Mouse (Mus musculus): ENCODE results near the gene Gm20388. TPM values are rescaled to one million over a fixed set of nuclear protein-coding genes. Genes with fewer than 3 reads are reported as not detected.

The Gm20388 gene
- total RNA-seq, 1 experiment from 2014 or later, result 35.7 TPM

DNA sequence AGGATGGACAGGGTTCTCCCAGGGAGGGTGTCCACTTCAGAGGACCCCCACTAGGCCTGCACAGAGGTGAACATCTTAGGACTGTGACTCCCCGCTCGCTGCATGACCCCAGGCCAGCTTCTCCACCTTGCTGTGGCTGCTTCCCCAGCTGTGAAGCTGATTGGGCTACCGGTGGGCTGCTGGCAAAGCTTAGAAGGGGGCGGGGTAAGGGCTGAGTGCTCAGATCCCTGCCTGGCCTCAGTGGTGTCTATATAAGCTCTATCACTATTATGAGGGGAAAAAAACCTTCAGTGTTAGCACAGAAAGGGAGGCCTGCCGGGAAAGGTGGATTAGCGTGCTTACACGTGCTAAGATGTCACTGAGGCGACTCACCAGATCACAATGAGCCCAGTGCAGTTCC is 501.2 kb downstream of the Gm20388 start:
- no peak for ATAC-seq (replicated peaks; ENCODE audit: low read depth, poor library complexity, severe bottlenecking)

DNA sequence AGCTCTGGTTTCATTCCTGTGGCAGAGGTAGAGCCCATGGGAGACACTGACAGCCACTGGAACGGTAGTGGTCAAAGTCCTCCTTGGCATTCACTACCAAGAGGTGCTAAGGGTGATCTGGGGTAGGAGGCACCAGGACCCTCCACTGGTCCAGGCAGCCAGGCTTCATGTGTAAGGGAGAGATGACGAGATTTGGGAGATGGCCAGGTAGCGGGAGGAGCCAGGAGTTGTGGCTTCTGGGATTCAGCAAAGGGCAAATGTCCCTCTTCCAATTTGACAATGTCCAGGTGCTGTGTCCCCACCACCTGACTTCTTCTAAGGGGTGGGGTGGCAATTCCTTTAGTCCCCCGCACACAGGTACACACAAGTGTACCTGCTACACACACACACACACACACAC is 501.7 kb downstream of the Gm20388 start:
- ATAC-seq (replicated peaks; ENCODE audit: low read depth, poor library complexity, severe bottlenecking), result no peak

DNA sequence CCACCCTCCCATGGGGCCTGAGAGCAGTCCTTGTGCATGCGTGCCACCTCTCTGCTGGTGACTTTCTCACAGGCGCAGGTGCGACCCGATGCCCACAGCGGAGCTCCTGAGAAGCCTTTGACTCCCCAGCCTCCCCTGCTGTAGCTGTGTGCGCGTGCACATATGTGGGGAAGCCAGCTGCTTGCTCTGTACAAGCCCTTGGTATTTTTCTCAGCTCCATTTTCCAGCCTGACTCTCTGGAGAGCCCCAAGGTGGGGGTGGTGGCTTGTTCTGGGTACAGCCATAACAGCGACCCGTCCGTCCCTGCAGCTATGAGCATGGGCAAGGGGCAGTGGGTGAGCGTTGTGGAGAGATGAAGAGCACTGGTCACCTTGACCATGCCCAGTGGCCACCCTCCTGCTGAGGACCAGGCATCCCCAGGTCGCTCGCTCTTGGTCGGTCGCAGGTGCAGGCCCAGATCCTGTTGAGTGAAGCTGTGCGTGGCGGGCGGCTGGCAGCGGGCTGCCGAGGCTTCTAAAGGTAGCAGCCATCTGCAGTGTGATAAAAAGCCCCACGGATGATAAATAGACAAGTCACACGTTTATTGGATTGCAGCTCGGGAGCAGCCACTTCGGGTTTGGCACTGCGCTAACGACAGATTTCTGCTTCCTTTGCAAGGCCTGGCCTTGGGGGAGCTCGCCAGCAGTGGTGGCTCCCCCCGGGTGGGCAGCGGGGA is 502.4 kb downstream of the Gm20388 start:
- ATAC-seq (replicated peaks; ENCODE audit: low read depth, poor library complexity, severe bottlenecking), result no peak

DNA sequence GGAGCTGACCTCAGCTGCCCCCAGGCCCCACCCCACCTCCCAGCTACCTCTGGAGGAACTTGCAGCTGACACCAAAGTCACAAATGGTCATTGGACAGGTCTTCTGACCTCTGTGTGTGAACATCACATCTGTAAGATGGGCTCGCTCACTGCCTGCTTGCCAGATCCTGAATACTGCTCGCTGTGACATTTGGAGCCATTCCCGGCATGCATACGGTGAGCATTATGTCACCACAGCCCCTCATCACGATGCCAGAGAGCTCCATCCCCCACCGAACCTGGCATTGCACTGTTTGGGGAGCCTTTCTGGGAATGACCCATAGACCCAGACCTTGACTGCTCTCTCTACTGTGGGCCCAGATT is 503.0 kb downstream of the Gm20388 start:
- no peak for ATAC-seq (replicated peaks; ENCODE audit: low read depth, poor library complexity, severe bottlenecking)

DNA sequence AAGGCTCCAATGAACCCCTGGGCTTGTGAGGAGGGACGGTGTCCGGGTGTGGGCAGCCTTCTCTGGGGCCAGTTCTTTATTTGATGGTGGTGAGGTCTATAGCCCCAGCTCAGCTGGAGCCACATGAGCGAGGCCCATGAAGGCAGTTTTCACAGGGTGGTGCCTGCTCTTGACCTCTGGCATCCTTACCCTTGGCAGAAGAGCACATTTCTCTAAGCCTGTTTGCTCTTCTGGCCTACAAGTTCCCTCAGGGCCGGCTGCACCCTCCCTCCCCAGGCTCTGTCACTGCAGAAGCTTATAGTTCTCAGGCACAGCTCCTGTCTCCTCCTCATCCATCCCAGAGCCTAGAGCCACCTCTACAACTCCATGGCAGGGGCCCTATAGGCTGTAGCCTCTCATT is 503.6 kb downstream of the Gm20388 start:
- no peak for ATAC-seq (replicated peaks; ENCODE audit: low read depth, poor library complexity, severe bottlenecking)

DNA sequence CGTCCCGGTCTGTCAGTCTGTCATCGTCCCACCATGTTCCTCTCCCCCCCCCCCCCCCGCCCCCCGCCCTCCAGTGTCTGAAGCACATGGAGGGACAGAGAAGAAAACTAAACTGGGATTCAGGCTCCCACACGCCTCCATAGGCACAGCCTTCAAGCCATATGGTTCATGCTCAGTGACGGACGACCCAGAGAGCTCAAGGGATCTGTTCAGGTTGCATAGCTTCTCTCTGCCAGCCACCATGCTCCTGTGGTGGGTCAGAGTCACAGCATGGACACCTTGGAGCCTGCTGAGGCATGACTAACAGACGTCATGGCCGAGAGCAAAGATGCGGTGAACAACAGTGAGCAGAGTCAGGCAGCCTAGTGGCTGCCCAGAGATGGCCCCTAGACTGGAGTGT is 504.8 kb downstream of the Gm20388 start:
- ATAC-seq (replicated peaks; ENCODE audit: low read depth, poor library complexity, severe bottlenecking), result no peak

DNA sequence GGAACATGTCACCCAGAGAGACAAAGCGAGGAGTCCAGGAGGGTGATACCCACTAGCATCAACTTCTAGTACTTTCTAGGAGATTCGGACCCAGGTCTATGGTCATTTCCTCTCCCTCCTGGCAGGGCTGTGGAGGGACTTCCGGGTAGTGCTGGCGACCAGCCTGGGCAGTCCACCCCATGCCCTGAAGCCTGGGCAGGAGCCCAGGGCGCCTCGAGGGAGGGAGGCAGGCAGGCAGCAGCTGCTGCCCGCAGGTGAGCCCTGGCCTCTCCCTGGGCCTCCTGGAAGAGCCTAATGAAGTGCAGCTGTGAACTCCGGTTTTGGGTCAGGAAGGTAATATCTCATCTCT is 505.5 kb downstream of the Gm20388 start:
- ATAC-seq (replicated peaks; ENCODE audit: low read depth, poor library complexity, severe bottlenecking), result peak; percentile 6; the same call in 1 of the 2 replicates

DNA sequence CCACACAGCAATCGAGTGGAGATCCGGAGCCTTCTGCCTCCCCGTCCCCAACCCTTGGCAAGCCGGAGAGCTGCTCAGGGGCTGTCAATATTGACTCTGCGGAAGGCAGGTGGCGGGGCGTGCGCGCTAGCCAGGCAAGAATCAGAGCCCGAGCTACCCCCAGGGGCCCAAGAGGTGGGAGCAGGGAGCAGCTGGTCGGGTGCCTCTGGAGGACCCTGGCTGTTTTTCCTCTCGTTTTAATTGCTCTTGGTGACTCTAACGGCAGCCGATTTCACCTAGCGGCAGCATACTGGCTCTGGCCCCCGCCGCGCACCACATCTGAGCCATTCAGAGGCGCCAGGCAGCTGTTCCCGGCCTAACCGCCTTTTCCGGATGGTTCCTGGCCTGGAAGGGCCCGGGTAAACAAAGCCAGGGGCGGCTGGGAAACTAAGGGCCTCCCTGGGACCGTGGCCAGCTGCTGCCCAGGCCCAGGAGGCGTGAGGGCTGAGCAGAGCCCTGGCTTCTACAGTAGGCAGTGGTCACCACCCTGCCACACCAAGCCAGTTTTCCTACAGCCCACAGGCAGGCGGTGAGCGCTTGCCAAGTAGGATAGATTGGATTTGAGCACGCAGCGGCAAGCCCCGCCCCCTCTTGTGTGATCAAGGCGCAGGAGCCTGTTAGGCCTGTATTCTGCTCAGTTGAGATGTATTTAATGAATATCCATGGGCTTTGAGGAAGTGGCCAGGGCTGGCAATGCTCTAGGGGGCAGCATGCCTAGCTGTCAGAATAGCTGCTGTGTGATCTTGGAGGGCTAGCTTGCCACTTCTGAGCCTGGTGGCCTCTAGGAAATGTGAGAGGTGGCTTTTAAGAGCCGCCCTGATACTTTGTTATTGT is 506.1 kb downstream of the Gm20388 start:
- ATAC-seq (replicated peaks; ENCODE audit: low read depth, poor library complexity, severe bottlenecking), result peak; percentile 82

DNA sequence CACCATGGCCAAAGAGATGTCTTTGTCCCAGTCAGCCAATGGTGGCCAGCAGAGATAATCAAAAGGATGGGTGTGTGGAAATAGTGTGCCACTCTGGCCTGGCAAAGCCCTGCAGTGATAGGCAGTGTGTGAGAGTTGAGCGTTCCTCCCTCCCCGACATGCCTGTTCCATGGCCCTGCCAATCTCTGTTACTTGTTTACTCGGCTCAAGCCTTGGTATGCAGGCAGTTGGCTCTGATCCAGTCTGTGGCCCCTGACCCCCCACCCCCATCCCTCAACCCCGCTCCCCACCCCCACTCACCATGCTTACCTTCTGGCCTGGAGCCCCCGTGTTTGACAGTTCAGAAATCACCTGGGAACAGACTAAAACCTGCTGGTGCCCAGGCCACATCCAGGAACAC is 507.5 kb downstream of the Gm20388 start:
- no peak for ATAC-seq (replicated peaks; ENCODE audit: low read depth, poor library complexity, severe bottlenecking)

DNA sequence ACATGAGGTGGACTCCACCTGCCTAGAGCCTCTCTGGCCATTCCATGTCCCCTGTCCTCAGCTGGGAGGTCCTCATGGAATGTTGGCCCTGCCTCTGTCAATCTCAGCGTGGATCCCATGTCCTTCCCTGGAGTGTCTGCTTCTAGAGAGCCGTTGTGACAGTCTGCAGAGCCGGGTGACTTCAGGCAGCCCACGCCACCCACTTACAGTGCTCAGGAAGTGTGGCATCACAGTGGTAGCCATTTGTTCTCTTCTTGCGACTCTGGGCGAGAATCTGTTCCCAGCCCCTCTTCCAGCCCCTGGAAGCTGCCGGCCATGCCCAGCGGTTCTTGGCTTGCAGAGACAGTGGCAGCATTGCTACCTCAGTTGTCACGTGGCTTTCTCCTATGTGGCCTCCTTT is 509.0 kb downstream of the Gm20388 start:
- ATAC-seq (replicated peaks; ENCODE audit: low read depth, poor library complexity, severe bottlenecking), result no peak

DNA sequence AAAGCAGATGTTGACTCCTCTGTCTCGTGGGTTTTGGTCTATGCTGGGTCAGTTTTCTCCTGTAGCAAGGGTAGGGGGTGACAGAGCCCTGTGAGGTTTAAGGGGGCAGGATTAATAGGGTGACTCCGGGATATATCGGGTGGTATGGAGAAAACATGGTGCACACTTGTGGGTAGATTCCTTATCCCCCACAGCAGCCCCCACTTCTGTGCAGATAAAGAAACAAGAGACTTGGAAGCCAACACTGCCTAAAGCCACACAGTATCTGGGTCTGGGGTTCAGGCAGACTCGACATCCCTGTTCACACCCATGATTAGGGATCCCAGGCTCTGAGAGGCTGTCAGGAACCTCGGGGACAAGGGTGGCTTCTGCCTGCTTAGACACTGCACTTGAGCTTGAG is 509.6 kb downstream of the Gm20388 start:
- ATAC-seq (replicated peaks; ENCODE audit: low read depth, poor library complexity, severe bottlenecking), result 0 out of 2 replicates have a peak, but pooled peaks have one; percentile 3

DNA sequence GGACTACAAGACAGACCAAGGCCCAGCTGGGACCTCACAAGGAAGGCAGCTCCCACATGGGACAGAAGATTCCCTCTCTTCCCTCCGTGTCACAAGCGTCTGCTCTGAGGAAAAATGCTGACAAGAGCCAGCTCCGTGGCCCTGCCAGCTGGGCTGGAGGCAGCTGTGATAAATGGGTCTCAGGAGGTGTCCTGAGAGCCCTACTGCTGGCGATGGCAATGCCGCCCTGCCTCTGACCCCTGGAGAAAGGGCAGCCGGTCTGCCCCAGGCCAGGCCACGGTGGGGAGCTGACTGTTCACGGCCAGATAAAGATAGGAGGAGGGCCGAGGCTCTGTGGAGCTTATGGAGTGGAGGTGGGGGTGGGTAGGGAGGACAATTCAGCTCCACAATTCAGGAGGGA is 511.0 kb downstream of the Gm20388 start:
- no peak for ATAC-seq (replicated peaks; ENCODE audit: low read depth, poor library complexity, severe bottlenecking)

DNA sequence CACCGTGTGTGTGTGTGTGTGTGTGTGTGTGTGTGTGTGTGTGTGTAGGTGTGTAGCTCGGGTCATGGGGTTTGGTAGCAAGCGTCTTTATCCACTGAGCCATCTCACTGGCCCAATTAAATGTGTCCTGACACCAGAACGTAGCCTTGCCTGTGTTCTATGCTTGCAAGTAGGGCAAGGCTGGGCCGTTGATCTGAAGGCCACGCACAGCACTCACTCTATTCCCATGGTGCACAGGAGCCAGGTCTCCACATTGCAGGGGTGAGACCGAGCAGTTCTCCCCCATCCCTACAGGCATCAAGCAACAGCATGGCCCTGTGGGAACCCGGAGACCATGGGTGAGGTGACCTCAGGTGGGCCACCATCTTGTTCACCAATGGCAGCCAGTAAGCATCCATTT is 511.6 kb downstream of the Gm20388 start:
- ATAC-seq (replicated peaks; ENCODE audit: low read depth, poor library complexity, severe bottlenecking), result no peak

DNA sequence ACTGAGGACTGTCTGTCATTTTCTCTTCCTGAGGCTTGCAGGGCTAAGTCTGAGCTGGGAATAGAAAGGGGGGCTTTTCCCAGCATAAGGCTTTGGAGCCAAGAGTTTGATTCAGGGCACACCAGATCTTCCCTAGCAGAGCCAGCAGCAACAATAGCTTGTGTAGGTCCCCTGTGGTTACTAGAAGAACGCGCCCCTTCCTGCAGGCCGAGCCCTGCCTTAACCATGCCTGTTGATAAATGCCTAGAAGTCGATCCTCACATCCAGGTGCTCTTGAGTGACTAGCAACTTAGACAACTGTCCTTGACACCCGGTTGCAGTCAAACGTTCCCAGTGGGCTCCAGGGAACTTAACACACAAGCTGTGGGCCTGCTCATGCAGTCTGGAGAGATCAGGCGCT is 512.9 kb downstream of the Gm20388 start:
- no peak for ATAC-seq (replicated peaks; ENCODE audit: low read depth, poor library complexity, severe bottlenecking)

DNA sequence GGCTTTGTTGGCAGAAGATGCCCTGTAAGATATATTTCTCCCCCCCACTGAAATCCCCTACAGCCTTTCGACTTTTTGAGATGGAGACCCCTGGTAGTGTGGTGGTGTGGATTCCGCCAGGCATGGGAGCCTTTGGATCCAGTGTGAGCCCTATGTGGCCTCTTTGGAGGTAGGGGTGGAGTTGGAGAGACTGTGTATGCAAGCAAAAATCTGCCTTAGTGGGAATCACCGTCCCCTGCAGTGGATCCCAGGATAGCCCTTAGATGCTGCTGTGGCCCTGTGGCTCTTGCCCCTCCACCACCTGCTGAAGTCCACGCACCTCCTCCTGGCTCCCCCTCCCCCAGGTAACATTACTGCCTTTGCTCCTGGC is 514.2 kb downstream of the Gm20388 start:
- no peak for ATAC-seq (replicated peaks; ENCODE audit: low read depth, poor library complexity, severe bottlenecking)

DNA sequence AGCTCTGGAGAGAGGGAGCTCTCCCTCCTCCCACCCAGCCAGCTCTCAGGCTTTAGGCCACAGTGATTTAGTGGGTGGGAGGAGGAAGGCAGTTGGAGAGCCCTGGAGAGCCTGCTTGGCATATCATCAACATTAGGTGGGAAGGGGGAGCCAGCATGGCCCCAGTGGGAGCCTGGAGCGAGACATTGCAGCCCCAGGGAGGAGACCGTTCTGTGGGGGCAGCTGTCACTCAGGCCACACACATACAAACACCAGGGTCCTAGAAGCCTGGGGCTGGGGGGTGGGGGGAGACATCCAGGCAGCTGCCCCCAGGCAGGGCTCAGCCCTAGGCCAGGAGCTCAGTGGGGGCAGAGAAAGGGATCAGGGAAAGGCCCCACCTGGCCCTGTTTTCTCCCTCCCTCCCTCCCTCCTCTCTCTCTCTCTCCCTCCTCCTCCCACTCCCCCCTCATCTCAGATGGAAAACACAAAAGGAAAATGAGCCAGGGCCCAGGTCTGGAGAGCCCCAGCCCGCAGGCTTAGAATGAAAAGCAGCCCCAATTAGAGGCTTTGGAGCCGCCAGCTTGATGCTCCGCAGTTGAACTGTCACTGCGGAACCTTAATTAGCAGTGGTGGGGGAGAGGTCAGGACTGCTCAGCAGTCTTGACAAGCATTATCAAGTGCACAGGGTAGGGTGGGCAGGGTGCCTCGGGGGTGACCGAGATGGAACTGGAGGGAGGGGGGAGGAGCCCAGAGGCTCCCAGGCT is 514.7 kb downstream of the Gm20388 start:
- ATAC-seq (replicated peaks; ENCODE audit: low read depth, poor library complexity, severe bottlenecking), result peak; percentile 17; the same call in 1 of the 2 replicates

DNA sequence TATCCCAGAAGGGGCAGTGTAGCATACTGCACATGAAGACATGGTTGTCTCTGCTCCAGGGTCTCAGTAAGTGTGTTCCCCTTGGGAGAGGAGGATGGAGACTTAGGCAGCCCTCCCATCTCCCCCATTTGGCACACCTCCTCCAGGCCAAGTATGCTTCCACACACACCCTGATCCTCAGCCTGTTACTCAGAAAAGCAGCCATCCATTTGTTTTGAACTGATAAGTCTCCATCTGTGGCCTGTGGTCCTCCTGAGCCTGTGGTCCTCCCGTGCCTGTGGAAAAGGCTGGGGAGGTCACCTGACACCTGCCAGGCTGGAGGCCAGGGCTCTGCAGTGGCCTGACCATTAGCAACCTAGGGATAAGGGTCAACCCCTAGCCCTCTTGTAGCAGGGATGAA is 515.5 kb downstream of the Gm20388 start:
- ATAC-seq (replicated peaks; ENCODE audit: low read depth, poor library complexity, severe bottlenecking), result no peak

DNA sequence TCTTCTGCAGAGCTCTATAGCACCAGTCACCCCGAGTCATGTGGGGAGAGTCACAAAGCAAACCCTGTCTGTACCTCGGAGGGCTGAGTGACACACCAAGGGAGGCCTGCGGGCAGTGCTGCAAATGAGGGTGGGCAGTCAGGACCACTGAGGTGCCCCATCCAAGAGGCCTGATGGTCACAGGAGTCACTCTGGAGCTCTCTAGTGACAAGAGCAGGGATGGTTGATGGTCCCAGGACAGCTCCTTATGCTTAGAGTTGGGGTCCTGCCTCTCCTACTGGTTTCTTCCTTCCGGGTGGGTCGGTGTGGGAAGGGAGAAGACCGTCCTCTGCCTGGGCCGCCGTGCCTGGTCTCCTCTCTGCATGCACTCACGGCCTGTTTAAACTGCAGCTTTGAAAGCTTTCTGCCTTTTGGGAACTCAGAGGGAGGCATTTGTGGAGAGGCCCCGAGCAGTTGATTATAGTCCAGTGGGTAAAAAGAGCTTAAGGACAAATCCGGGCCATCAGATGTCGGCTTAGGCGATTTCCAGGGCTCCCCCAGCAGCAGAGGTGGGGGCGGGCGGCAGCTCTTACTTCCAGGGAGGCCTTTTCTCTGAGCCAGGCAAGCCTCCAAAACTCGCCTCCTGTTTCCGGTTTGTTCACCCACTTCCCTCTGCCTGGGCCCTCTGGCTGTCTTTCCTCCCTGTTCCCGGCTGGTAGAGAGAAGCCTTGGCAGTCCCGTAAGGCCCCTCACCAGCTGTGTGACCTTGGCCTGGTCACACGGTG is 516.2 kb downstream of the Gm20388 start:
- peak; percentile 55 for ATAC-seq (replicated peaks; ENCODE audit: low read depth, poor library complexity, severe bottlenecking)

DNA sequence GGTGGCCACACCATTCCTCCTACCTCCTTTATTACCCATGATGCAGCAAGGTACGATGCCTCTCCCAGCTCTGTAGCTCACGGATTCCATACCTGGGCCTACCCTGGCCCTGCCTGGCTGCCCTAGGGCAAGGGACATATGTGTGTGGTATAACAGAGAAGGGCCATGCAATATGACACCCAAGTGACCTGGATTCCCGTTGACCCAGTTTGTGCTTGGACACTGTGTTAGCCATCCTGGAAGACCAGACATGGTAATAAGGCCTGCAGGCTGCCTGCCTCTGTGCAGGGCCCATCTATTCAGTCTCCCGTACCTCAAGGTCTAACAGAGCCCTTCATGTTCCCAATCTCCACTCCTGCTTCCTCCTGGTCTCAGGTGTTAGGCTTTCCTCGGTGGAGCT is 517.9 kb downstream of the Gm20388 start:
- ATAC-seq (replicated peaks; ENCODE audit: low read depth, poor library complexity, severe bottlenecking), result no peak

DNA sequence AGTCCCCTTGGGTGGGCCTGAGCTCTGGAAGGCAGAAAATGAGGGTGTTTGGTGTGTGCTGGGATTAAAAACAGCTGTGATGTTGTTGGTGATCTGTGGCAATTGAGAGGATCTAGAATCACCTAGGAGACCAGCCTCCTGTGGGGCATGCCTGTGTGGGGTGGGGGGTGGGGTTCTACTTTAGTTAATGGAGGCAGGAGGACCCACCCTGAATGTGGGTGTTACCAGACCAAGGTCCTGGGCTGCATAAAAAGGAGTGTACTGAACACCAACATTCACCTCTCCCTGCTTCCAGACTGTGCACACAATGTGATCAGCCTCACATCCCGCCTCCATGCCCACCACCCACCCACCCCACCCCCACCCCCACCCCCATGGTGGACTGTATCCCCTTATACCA is 518.5 kb downstream of the Gm20388 start:
- ATAC-seq (replicated peaks; ENCODE audit: low read depth, poor library complexity, severe bottlenecking), result no peak

Measured in common myeloid progenitor, adult 5-6 weeks (primary cell).